Mouse (Mus musculus) embryo, embryonic 11.5 days (tissue): Measurements from ENCODE around the gene Dgki.

ENCODE experiments used
- DNase-seq: peaks from one replicate; pipeline ENCODE4 v3.0.0-alpha.2; 2012; ENCODE audit warnings: low read depth, low spot score

Dgki gene

DNA sequence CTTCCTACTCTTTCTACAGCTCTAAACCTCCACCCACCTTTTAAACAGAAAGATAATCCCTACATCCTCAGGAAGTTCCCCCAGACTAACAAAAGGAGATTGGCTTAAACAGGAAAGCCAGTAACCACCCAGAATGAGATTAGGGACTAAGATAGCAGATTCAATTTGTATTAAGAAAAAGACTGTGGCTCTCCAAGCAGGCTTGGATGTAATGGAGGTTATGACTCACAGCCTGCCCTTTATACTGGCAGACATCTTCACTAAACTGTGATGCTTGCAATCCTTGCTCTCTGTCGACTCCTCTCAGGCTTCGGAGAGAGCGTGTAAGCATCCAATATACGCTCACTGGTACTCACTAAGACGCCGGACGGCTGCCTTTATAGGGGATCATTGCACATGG is 236.7 kb downstream of the Dgki start:
- no peak for DNase-seq

DNA sequence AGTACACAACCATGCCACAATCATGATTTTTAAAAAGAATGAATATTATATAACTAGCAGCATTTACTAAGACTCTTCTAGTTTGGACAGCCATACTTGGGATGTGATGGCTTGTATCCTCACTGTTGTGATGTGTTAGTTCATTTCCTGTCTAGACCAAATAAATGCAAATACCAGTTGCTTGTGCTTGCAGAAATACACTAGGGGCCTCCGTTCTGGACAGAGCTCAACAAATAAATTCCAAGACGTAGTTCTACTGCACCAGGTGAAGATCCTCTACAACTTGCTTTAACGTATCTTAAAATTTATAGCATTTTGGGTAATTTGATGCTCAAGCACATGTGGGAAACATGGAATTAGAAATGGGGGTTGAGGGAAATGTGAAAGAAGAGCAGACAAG is 239.9 kb downstream of the Dgki start:
- DNase-seq, result no peak

DNA sequence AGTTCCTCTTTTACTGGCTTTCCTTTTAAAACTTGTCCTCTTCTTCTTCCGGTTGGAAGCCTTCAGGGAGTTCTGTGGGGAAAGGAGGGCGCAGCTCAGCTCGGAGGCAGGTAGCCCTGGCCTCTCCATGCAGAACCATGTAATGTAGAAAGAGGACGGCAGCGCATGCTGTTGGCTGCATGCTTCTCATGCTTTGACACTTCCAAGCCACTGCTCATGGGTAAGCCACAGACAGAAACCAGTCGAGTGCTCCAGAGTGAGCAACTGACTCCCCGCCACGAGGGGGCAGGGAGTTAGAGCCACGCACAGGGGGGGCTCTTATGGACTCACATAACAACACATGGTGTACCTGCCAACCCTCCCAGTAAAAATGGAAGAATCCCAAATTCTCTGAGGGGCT is 242.0 kb downstream of the Dgki start:
- no peak for DNase-seq

DNA sequence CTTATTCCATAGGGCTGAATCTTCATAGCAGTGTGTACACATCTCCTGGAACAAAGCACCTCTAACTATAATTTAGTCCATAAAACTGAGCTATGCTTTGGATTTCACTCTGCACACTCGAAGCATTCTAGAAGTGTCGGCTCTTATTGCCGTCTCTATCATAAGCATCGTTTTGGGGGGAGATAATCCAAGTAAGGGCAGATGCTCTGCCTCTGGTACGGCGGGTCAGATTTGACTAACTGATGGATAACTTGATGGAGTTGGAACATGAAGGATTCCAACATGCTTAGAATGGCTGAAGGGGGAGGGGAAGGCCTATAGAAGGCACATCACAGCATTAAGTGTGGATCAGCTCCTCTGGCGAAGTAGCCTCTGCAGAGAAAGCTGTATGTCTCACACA is 242.4 kb downstream of the Dgki start:
- DNase-seq, result no peak

DNA sequence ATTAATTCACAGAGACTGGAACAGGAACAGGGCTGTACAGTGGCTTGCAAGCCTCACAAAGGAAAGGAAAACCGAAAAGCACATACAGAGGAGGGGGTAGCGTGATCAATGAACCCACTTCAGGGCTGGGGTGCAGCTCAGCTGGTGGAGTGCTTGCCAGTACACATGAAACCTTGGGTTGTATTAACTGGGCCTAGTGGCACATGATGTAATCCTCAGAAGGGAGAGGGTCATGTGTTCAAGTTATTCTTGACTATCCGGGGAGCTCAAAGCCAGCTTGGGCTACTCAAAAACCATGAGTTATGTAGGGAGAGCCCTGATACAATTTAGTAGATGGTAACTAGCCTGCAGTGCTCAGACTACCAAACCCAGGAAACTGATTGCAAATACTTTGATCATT is 244.3 kb downstream of the Dgki start:
- DNase-seq, result no peak

DNA sequence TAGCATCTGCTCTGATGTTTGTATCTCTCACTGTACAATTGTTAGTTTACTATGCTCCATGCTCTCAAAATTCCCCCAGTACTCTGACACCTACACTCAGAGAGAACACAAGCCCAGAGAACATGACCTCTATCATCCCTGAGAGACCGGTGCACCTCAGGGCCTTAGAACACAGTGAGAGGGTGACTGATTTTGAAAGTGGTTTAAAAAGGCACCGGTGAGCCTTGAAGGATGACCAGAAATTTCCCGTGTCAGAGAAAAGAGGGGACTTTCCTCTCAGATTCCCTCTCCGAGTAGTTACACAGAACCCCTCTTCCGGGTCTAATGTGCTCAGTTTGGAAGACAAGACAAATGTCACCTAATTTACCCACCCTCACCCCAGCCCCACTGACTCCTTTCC is 244.9 kb downstream of the Dgki start:
- DNase-seq, result no peak

DNA sequence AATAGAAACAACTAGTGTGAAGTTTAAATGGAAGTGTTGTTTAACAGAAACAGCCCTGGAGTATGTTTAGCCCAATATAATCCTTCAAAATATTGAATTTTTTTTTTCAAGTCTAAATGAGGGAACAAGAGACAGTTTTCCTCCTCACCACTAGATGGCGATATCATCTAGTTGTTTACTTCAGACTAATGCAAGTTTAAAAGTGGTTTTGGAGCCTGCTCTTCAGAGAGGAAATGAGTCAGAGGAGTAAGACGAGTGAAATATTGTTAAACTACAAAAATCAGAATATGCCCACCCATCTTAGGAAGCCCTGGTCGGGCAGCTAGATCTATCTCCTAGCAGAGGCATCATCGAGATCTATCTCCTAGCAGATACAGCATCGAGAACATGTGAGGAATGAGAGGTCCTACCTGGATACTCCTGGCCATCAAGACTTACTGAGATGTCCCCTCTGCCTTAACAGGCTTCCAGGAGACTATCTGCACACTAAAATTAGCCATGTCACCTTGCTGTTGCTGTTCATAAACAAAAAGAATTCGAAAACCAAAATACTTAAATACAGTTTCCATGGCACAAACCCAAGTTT is 245.5 kb downstream of the Dgki start:
- DNase-seq, result no peak

DNA sequence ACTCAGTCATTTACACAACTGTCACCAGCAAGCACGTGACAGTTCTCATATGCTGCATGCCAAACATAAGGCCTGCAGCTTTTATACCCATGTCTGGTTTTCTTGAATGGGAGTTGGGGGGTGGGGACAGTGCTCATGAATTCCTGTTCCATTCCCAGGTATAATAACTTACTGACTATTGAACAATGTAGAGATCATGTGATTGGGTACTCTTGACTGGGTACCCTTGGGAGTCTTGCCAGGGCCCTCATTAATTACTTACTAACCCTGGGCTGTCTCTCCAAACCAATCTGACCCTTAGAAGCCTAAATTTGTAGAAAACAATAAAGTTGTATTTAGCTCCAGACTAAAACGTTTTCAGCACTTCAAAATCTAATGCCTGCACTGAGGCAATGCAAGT is 246.6 kb downstream of the Dgki start:
- DNase-seq, result no peak

DNA sequence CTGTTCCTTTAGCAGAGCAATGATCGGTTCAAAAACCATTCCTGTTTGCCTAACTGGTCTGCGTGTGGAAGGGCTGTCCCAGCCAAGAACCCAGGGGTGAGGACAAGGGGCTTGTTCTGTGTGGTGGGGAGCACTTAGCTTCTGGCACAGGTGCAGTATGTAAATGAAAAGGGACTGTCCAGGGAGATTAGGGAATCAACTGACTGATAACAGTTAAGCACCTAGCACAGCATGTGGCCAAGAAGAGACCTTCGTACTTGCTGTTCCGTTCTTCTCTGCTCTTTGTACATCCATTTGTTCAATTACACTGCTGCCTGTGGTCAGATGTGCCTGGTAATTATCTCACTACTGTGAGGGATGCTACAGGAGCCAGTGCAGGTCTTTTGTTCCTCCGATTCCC is 248.3 kb downstream of the Dgki start:
- no peak for DNase-seq

DNA sequence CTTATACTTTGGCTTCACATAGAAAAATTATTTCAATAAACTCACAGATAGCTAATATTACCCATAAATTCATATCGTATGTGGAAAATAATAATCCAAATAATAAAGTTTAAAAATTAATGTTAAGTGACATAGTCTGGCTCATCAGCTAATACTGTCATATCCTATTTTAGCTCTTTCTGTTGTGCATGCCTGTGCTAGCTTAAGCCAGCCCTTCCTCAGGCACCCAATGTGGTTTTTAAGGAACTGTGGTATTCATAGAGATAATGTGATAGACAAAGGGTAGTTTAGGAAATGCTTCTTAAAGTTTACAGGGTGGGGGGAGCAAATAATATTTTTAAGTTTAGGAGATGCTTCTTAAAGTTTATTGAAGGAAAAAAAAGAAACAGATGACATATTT is 248.8 kb downstream of the Dgki start:
- DNase-seq, result no peak

DNA sequence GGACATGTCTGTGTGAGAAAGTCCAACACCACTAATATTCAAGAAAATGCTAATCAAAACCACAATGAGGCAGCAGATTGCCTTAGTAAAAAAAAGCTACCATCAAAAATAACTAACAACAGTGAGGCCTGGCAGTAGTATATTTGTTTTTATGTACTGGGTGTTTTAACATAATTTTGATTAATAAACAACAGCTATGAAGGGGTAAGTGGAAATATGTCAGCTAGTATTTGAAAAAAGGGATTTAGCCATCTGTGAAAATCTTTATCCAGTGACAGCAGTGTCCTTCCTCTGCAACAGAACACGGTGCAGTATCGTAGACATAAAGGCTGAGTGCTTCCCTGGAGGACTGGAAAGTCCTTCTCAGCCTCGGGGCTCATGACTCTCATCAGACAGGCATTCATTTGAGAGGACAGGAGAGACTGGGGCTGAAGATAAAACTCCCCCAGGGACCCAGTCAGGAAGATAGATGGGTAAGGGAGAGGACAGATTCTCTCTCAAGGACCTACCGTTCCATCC is 252.3 kb downstream of the Dgki start:
- DNase-seq, result no peak

DNA sequence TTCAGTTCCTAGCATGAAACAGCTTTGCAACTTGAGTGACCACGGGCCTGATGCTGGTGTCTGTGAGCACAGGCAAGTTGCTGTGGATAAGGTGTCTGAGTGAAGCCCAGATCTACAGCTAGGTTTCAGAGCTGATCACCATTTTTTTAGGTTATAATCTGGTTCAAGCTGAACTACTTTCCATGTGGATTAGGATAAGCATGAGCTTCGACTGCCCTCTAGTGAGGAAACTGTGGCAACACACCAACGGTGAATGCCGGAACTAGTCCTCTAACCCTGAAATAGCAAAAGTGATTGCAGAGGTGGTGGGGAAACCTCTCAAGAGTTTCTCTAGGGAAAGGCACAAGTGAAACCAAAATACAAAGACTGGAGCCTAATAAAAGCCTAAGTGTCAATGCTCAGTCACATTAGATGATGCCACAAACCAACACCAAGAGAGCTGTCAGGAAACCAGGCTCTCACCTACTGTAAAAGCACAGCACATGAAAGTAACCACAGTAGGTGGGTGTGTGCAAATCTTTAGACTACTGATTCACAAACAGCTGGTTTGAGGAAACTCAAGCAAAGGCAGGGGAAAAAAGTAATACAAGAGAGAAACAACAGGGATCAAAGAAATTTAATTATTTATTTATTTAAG is 253.7 kb downstream of the Dgki start:
- peak; percentile 65 for DNase-seq

DNA sequence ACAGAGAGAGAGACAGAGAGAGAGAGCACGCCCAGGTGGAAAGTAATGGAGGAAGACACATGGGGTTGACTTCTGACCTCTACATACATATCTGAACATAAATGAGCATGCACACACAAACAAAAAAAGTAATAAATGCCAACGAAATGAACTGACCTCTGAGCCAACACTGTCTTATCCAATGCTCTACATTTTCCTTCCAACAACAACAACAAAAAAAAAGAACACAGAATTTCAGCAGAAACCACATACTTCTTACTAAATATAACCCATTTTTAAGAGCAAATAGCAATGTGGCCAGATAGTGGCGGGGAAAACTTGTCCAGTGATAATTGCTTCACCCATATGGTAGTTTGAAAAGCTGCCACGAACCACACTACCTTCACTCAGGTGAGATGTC is 255.2 kb downstream of the Dgki start:
- no peak for DNase-seq

DNA sequence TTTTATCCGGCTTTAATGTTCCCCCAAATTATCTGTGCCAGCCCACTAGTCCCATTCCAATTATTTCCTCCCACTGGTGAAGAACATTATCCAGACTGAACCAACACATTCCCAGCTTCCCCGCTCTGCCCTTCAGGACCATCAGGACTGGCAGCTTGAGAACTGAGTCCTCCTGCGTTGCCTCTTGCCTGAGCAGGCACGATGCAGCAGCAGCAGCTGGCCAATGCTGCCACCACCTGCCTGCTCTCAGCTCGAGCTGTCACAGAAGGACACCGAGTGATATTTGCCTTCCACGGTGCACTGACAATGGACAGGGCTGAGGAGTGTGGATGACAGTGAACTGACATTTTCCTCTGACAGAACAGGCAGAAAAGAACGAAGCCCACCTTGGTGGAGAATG is 261.5 kb downstream of the Dgki start:
- no peak for DNase-seq

DNA sequence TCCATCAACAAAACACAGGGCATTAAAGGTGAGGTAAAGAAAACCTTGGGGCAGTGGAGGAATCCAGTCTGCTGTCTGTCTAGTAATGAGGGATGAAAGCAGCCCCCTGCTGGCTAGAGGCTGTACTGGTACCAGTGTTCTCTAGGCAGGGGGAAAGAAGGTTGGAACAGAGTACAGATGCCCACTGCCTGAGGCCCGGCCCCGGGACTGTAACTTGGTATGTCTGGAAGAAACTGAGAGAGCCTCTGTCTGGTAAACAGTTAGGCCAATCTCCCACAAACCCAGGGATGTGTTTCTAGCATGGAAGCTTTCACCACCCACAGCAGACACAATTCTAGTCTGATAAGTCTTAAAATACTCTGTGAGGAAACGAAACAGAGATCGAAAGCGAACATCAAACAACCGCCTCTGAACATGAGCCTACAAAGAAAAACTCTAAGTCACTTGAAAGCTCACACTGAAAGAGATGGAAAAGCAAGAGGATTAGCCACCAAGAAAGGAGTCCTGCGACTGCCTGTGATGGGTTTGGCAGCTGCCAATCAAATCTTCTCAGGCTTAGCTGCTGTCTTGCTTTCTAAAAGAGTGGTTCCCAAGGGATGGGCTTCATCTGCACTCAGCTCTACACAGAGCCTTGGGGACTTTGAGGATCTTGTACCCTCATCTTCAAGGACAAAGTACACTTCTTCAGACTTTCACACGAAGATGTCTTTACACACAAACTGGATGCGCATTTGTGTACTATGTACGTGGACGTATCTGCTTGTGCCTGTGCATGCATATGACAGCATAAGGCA is 262.7 kb downstream of the Dgki start:
- peak; percentile 35 for DNase-seq

DNA sequence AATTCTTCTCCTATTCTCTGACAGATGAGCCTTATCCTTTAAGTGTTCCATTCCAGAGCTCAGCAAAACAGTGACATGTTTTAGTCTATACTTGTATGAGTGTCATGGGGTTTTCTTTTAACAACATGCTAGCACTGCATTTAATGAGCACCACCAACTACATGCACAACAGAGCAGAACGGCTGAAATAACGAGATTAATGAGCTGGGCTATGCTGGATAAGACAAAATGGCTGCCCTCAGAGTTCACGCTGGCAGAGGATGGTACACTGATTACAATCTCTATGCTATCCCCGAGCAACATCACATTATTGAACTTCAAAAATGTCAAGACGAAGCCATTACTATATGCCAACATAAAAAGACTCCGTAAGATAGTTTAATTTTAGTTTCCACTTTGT is 264.3 kb downstream of the Dgki start:
- no peak for DNase-seq

DNA sequence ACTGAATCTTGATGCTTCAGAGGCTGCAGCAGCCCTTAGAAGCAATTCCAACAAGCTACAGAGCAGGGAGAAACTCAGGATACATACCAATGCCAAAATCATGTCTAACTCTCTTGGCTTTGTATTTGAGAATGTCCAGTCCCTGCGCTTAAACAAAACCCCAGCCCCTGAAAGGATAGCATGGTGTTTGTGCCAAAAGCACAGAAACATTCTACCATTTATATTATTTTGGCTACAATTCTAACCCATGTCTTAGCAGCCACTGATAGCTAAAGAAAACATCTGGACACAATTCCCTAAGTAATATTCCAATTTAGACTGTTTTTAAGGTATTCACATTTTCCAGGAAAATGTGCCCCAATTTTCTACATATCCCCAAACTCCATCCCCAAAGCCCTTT is 269.0 kb downstream of the Dgki start:
- no peak for DNase-seq

DNA sequence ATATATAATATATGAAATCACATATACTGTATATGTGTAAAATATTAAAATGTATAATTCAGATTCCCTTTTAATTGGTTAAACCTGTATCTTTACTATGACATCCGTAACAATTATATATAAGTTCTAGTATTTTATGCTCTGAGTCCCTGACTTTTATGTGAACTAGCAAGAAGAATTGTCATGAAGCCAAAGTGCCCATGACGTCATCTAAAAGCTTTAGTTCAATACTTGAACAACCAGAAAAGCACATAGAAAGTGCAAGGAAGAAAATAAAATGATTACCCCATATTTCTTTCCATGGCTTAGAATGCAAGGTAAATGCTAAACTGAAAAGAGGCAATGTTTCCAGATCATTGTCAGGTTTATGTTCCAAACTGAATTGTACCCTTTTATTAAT is 269.6 kb downstream of the Dgki start:
- no peak for DNase-seq

DNA sequence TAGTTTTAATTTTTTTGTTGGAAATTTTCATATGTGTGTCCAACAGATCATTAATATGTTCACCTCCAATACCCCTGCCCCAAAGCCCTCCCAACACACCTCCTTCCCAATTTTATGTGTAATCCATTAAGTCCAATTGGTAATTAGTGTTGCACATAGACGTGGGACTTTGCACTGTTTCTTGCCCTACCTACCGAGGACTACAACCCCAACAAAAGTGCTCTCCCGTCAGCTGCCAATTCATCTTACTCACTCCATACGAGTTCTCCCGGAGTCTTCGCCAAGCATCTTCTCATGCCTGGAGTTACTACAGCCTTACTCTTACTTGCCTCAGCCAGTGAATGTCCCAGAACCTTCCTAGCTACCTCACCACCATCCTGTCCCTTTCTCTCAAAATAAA is 271.1 kb downstream of the Dgki start:
- no peak for DNase-seq

DNA sequence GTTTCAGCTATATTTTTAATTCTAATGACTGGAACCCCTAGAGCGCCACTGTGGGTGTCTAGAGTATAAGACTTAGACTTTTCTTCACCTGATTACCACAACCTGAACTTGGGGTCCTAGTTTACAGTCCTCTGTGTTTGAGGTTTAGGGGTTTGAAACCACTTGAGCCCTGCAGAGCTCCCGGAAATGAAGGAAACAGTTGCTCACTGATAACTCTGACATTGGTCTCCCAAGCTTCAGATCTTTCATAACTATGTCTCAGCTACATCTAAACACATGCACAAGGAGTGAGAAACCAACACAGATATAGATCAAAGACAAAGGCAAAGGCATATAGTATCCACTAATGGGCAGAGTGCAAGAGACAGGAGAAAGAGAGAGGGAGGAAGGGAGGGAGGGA is 271.7 kb downstream of the Dgki start:
- no peak for DNase-seq

DNA sequence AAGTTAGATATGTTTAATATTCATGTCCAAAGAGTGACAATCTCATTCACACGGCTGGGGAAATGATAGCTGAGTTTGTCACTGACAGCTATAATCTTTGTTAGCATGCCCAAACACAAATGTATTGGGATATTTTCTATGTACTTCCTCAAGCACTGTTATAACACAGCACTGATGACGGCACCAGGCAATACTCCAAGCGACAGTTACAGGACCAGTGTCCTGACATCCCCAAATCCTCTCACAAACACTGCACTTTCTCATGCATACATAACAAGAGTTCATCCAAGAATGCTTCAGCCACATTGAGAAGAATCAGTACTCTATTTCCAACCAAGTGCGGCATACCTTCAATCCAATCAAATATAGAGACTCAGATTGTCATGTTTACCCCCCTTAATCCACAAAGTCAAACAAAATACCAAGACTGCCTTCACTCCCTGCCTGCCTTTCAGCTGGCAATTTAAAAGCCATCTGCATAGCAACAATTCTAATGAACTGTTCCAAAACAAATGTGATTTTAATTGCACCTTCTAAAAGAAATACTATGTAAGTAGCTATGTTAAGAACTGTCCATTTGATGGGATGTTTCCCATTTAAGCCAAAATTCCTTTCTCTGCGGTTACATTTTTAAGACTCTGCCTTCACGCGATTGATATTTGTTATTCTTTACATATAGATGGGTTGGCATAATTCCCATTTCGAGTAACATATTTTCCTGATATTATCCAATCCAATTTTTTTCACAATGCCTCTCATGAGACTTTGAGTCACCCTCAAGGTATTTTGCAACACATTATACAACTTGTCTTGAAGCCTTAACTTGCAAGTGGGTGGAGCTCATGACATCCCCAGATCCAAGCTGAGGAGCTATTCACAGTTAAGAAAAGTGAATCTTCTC is 273.4 kb downstream of the Dgki start:
- DNase-seq, result no peak

DNA sequence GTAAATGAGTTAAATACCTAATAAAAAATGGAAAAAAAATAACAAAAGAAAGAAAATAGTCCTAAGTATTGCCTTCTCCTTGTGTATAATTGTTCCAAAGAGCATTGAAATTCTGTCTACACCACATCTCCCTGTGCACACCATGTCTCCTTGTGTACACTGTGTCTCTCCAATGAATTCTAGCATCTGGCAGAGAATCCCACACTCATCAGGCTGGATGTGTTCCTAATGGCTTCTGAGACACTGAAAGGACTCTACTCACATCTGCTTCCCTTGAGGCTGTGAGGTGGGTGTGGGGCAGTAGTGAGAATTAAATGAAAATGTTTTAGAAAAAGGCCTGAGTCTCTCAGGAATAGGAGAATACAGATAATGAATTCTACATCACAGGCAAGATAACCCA is 283.9 kb downstream of the Dgki start:
- DNase-seq, result no peak
